Mouse (Mus musculus) hindbrain, embryonic 10.5 days (tissue): ENCODE data around the gene Brd7. TPM values are rescaled to one million over a fixed set of nuclear protein-coding genes. Genes with fewer than 3 reads are reported as not detected.

Experiments used
- DNase-seq: peaks from one replicate; pipeline ENCODE4 v3.0.0-alpha.2; 2017; ENCODE audit warnings: low spot score
- H3K27ac ChIP-seq: fragments of 300-500 bp; sonication (generic); 2 replicates; pipeline ENCODE4 v1.5.1; 2016; ENCODE audit warnings: mild to moderate bottlenecking, moderate library complexity
- H3K27me3 ChIP-seq: fragments of 300-500 bp; sonication (generic); 2 replicates; pipeline ENCODE4 v1.6.1; 2016; ENCODE audit warnings: mild to moderate bottlenecking; ENCODE audit not compliant: poor library complexity, insufficient read depth, severe bottlenecking
- H3K36me3 ChIP-seq: fragments of 300-500 bp; sonication (generic); 2 replicates; pipeline ENCODE4 v1.6.1; 2016; ENCODE audit warnings: mild to moderate bottlenecking, moderate library complexity
- H3K4me1 ChIP-seq: fragments of 300-500 bp; sonication (generic); replicated peaks from 2 replicates; pipeline ENCODE4 v1.6.1; 2016; ENCODE audit warnings: mild to moderate bottlenecking
- H3K4me3 ChIP-seq: fragments of 300-500 bp; sonication (generic); 2 replicates; pipeline ENCODE4 v1.5.1; 2016; ENCODE audit warnings: mild to moderate bottlenecking, moderate library complexity
- H3K9me3 ChIP-seq: fragments of 300-500 bp; sonication (generic); 2 replicates; pipeline ENCODE4 v1.6.1; 2016; ENCODE audit warnings: mild to moderate bottlenecking, moderate library complexity
- WGBS: fragments of 180-500 bp; shearing (Covaris S2); methylation state at CpG from one replicate; pipeline ENCODE4 v1.1.7; 2016; 5-methylcytosine and 5-hydroxymethylcytosine counted together
- polyA plus RNA-seq: library from polyadenylated mRNA; unstranded; fragments of >200 nt; fragmentation: Nextera tagmentation; extraction: Ambion mirVana; gene quantifications from 2 replicates; pipeline ENCODE4 v1.2.1, GENCODE M21; 2016

Brd7 gene
- polyA plus RNA-seq, result 61.8 and 85.8 TPM in 2 replicates

DNA sequence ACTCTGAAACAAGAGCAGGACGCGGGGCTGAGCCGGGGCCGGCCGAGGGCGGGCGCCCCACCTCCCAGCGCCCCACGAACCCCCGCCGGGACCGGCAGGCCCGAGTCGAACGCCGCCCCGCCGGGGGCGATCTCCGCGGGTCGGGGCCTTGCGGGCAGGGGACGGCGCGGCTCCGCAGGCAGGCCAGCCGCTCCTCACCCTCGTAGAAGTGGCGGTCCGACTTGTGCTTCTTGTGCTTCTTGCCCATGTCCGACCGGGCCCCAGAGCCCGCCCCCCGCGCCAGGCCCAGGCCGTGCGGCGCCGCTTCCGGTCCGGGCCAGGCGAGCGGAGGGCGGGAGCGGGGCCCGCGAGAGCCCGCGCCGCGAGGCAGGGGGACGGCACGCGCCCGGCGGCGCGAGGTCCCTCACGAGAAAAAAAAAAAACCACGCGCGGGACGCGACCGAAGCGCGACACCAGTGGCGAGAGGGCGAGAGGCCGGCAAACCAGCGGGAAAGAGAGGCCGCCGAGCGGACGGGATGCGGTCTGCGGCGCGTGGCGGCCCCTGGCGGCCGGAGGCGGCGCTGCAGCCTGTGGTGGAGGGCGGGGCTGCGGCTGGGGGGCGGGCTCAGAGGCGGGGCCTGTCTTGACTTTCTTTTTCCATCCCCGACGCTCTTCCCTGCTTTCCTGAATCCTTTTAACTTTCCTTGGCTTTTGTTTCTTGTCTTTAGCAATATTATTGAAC is at the start of gene Brd7:
TSS of gene Brd7 (minus strand) at position 487 of the 721 bp plus-strand sequence.
- H3K4me3 ChIP-seq, result peak within 1 kb of the TSS; percentile 97
- peaks cover 6% of the 10 kb centered on the region; the same call in 1 of the 2 replicates for H3K9me3 ChIP-seq
- H3K36me3 ChIP-seq, result peaks cover 30% of the 10 kb centered on the region
- peaks cover 22% of the 10 kb centered on the region for H3K4me1 ChIP-seq
- WGBS, result under 1% methylated on average over 91 of the region's 91 CpGs
- H3K27me3 ChIP-seq, result 0 out of 2 replicates have a peak, but pooled peaks cover 4% of the 10 kb centered on the region
- peak; percentile 86 for DNase-seq
- peak within 1 kb of the TSS; percentile 98 for H3K27ac ChIP-seq

- Histone ChIP-seq H3K36me3 (no peaks in the 10 kb centered on the region), H3K4me3 (no peak overlapping the region), H3K4me1 (peaks cover 13% of the 10 kb centered on the region), H3K9me3 (peaks cover 4% of the 10 kb centered on the region; the same call in 1 of the 2 replicates), H3K27ac (0 out of 2 replicates have a peak overlapping the region, but pooled peaks have one; percentile 56), H3K27me3 (no peaks in the 10 kb centered on the region)
- 67% methylated on average over 6 of the region's 6 CpGs for WGBS
- DNase-seq, result peak; percentile 31
Observed at GRCm38 (mm10) chr8:88411461-88411860, 49.5 kb upstream of the Brd7 start.

DNA sequence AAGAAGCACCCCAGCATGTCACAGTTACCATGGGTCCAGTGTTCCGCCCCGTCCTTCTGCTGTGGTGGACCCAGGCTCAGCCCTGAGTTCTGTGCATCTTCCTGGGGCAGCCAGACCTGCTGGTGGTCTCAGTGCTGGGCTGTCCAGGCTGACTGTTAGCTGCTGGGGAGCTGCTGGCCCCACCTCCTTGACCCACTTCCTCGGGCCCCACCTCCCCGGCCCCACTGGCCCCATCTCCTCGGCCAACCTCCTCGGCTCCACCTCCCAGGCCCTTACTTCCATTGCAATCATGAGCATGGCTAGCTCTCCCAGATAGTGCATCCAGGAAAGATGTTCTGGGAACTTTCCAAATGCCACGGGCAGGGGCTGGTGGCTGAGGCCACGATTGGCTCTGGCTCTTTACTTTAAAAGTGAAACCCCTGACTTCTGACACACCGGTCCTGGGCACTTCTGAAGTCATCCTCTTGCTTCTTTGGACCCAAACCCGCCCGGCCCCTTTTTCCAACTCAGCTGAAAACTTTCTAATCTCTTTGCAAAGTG is 47.5 kb upstream of the Brd7 start:
- H3K27me3 ChIP-seq, result no peaks in the 10 kb centered on the region
- DNase-seq, result no peak

GRCm38 (mm10) chr8:88407716-88408115 is 45.7 kb upstream of the Brd7 start:
- H3K4me1 ChIP-seq, result peaks cover 13% of the 10 kb centered on the region
- no peaks in the 10 kb centered on the region for H3K36me3 ChIP-seq
- H3K27me3 ChIP-seq, result no peaks in the 10 kb centered on the region
- DNase-seq, result no peak
- no peak overlapping the region for H3K4me3 ChIP-seq
- peaks cover 9% of the 10 kb centered on the region; the same call in 1 of the 2 replicates for H3K9me3 ChIP-seq
- WGBS, result 95% methylated on average over 6 of the region's 6 CpGs
- no peak overlapping the region for H3K27ac ChIP-seq

More for the DNA sequence above, 47.5 kb upstream of the Brd7 start:
- no peak overlapping the region; the same call in 1 of the 2 replicates for H3K27ac ChIP-seq
- peaks cover 13% of the 10 kb centered on the region for H3K4me1 ChIP-seq
- no peak overlapping the region for H3K4me3 ChIP-seq
- H3K9me3 ChIP-seq, result peaks cover 9% of the 10 kb centered on the region; the same call in 1 of the 2 replicates
- 78% methylated on average over 11 of the region's 11 CpGs for WGBS
- H3K36me3 ChIP-seq, result no peaks in the 10 kb centered on the region

DNA sequence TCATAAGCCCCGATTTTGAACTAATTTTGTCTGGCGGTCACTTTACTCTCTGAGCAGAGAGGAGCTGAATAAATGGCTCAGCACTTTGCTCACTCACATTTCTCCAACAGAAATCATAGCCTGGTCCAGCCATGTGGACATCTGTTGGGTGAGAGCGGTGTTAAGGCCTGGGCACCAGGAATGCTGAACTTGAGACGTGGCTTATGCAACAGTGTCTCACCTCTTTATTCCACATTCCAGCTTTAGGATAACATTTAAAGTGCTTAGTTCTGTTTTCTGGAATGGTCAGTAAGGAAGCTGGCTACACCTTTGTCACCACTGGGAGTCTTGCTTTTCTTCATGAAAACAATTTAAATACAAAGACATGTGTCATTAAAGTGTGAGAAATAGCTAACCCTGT is 36.1 kb upstream of the Brd7 start:
- DNase-seq, result no peak
- WGBS, result 94% methylated on average over 4 of the region's 4 CpGs

DNA sequence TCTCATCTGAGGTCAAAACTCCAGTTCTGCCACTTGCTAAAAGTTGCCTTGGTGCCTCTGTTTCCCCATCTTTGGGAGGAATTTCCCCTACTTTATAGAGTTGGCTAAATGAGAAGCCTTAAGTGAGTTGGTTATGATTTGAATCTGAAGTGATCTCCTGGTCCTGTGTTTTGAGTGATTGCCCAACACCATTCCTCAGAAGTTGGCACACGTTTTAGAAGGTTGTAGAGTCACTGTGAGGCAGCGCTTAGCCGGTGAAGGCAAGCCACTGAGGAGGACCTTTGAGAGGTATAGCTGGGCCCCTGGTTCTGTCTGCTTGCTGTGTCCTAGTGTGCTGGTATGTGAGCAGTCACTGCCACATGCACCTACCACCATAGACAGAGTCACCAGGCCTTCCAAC is 31.3 kb upstream of the Brd7 start:
- no peak overlapping the region for H3K27ac ChIP-seq
- no peak for DNase-seq
- no peak overlapping the region for H3K4me3 ChIP-seq
- H3K27me3 ChIP-seq, result no peaks in the 10 kb centered on the region
- 0 out of 2 replicates have a peak, but pooled peaks cover 5% of the 10 kb centered on the region for H3K4me1 ChIP-seq
- WGBS, result 92% methylated on average over 3 of the region's 3 CpGs
- no peaks in the 10 kb centered on the region for H3K9me3 ChIP-seq
- no peaks in the 10 kb centered on the region for H3K36me3 ChIP-seq

More for the DNA sequence above, 36.1 kb upstream of the Brd7 start:
- Histone ChIP-seq H3K27me3 (no peaks in the 10 kb centered on the region), H3K4me3 (no peak overlapping the region), H3K36me3 (no peaks in the 10 kb centered on the region), H3K27ac (no peak overlapping the region), H3K9me3 (no peaks in the 10 kb centered on the region), H3K4me1 (no peaks in the 10 kb centered on the region)

DNA sequence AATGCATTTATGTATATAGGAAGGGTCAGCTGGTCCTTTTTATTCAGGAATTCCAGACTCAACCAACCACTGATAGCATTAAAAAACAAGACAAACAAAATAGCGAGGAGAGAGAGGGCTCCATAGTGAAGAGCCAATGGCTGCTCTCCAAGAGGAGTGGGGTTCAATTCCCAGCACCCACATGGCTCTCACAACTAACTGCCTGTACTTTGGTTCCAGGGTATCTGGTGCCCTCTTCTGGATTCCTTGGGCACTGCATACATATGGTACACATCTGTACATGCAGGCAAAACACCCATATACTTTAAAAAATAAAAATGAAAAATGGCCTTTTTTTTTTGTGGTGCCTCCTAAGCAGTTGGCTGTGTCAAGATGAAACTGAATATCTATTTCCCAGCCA is 28.8 kb upstream of the Brd7 start:
- no peak overlapping the region for H3K27ac ChIP-seq
- DNase-seq, result no peak

DNA sequence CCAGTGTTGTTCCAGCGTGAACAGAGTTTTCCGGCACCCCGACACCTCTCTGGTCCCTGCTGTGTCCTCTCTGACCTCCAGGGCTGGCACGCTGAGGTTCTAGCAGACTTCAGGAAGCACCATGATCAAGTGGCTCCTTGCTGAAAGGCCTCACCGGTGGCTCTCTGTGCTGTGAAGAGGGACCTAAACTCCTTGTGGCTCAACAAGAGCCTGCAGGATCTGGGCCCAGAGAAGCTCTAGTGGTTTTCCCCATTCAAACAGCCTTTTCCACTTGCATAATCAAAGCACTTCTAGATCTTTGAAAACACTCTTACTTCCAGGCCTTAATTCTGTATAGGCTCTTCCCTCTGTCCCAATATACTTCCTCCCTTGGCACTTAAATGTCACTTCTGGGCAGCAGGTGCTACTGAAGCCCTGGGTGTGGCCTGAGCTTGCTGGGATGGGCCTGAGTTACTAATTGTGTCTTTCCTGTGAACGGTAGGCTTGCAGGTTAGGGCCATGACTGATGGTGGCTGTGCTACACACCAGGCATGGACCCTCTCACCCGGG is 26.8 kb upstream of the Brd7 start:
- no peaks in the 10 kb centered on the region for H3K27me3 ChIP-seq
- no peaks in the 10 kb centered on the region for H3K9me3 ChIP-seq
- peak overlapping the region; percentile 35; the same call in 1 of the 2 replicates for H3K27ac ChIP-seq
- no peak for DNase-seq
- H3K36me3 ChIP-seq, result no peaks in the 10 kb centered on the region
- no peak overlapping the region for H3K4me3 ChIP-seq
- H3K4me1 ChIP-seq, result 0 out of 2 replicates have a peak, but pooled peaks cover 5% of the 10 kb centered on the region
- 82% methylated on average over 7 of the region's 7 CpGs for WGBS

More for the DNA sequence above, 28.8 kb upstream of the Brd7 start:
- Histone ChIP-seq H3K4me3 (no peak overlapping the region), H3K27me3 (no peaks in the 10 kb centered on the region), H3K36me3 (no peaks in the 10 kb centered on the region), H3K9me3 (no peaks in the 10 kb centered on the region), H3K4me1 (0 out of 2 replicates have a peak, but pooled peaks cover 5% of the 10 kb centered on the region)
- WGBS, result 83% methylated on average over 1 of the region's 1 CpGs

- WGBS, result 90% methylated on average over 8 of the region's 8 CpGs
- 0 out of 2 replicates have a peak, but pooled peaks cover 7% of the 10 kb centered on the region for H3K4me1 ChIP-seq
- no peak overlapping the region for H3K4me3 ChIP-seq
- peak overlapping the region; percentile 35; the same call in 1 of the 2 replicates for H3K27ac ChIP-seq
- H3K36me3 ChIP-seq, result no peaks in the 10 kb centered on the region
- no peaks in the 10 kb centered on the region for H3K27me3 ChIP-seq
- H3K9me3 ChIP-seq, result no peaks in the 10 kb centered on the region
- DNase-seq, result no peak
Observed at GRCm38 (mm10) chr8:88387874-88388273, 25.9 kb upstream of the Brd7 start.

DNA sequence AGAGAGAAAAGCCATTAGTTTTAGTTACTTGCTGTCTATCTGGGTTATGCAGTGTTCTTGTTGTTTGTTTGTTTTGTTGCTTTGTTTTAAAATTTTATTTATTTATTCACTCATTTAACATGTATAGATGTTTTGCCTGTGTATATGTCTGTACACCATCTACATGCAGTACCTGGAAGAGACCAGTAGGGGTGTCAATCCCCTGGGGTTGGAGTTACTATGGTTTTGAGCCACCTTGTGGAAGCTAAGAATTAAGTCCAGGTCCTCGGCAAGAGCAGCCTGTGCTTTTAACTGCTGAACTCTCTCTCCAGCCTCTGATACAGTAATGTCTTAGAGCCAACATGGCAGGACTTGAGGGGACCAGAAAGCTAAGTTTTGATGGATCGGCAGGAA is 21.2 kb upstream of the Brd7 start:
- Histone ChIP-seq H3K36me3 (no peaks in the 10 kb centered on the region), H3K27me3 (0 out of 2 replicates have a peak, but pooled peaks cover 8% of the 10 kb centered on the region), H3K4me1 (peaks cover 22% of the 10 kb centered on the region), H3K4me3 (no peak overlapping the region), H3K9me3 (no peaks in the 10 kb centered on the region), H3K27ac (no peak overlapping the region; the same call in none of the 2 replicates)
- WGBS, result 91% methylated on average over 2 of the region's 2 CpGs
- no peak for DNase-seq

DNA sequence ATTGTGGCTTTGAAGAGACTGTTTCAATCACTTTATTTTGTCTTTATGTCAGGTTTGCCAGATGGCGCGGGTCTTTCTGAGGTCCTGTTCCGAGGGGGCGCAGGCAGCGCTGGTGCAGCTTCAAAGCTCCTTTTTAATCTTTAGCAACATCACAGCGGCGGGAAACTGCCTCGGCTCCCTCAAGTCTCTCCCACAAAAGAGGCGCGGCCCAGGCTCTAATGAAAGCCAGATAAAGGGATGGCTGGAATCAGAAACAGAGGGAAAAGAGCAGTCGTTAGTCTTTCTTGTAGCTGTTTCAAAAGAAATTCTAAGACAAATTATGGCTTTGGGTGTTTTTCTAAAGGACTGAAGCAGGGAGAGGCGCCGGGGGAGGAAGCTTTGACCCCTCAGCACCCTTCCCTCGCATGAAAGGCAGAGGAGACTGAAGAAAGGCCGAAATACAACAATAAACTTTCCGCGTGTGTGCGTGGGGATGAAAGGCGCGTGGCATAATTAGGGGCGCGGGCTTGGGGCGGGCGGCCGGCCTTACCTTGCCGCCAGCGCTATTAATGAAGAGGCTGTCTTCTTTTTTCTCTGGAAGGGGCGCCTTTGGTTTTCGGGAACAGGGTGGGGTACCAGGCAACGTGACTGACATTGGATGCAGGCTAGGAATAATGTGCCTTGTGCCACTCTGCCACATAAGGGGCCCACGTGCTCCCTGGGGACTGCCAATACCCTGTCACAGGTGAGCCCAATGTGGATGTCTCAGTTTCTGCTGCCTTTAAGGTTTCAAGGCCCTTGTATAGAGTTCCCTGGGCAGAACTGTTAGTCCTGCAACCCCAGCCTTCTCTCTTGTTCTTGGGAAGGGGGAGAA is 20.5 kb upstream of the Brd7 start:
- peak overlapping the region; percentile 72 for H3K27ac ChIP-seq
- H3K9me3 ChIP-seq, result no peaks in the 10 kb centered on the region
- H3K36me3 ChIP-seq, result no peaks in the 10 kb centered on the region
- WGBS, result 66% methylated on average over 31 of the region's 31 CpGs
- no peak overlapping the region for H3K4me3 ChIP-seq
- 0 out of 2 replicates have a peak, but pooled peaks cover 8% of the 10 kb centered on the region for H3K27me3 ChIP-seq
- H3K4me1 ChIP-seq, result peaks cover 22% of the 10 kb centered on the region
- peak; percentile 32 for DNase-seq

DNA sequence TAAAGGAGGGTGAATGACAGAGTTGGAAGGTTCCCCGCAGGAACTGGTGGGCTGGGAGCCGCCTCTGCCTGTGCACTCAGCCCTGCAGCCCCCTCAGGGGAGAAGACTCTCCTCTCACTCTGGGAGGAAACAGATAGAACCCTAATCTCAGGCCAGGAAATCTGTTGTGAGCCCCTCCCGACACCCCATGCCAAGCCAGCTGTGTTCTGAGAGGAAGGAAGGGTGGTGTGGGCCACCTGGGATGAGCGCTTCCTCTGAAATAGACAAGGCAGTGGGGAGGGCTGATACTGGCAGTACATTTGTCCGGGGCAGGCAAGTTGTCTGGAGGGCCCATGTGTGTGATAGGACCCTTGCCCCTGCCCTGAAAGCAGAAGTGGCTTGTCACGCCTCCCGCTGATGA is 18.5 kb upstream of the Brd7 start:
- H3K27ac ChIP-seq, result 0 out of 2 replicates have a peak overlapping the region, but pooled peaks have one; percentile 54
- H3K4me3 ChIP-seq, result no peak overlapping the region
- no peaks in the 10 kb centered on the region for H3K9me3 ChIP-seq
- WGBS, result 79% methylated on average over 7 of the region's 7 CpGs
- H3K27me3 ChIP-seq, result 0 out of 2 replicates have a peak, but pooled peaks cover 12% of the 10 kb centered on the region
- no peak for DNase-seq
- H3K36me3 ChIP-seq, result no peaks in the 10 kb centered on the region
- peaks cover 38% of the 10 kb centered on the region for H3K4me1 ChIP-seq
